Mouse (Mus musculus): Measurements from ENCODE around the gene Cox8b. TPM values are rescaled to one million over a fixed set of nuclear protein-coding genes. Genes with fewer than 3 reads are reported as not detected.

The Cox8b gene
- polyA plus RNA-seq, 1 experiment from 2014 or later = 13.1 TPM

- TF ChIP-seq EP300 (IDR thresholded peaks at IDR 0.05) = peak; percentile 18; the same call in 1 of the 2 replicates
- no peak for TF ChIP-seq CTCF (IDR thresholded peaks at IDR 0.05)
- no peak overlapping the region; the same call in 1 of the 2 replicates for H3K4me2 ChIP-seq (replicated peaks; ENCODE audit: low read depth, low read length)
- no peaks in the 10 kb centered on the region for H3K4me1 ChIP-seq (ENCODE audit: insufficient read depth, low read depth, low read length)
- WGBS = 38% methylated on average over 7 of the region's 7 CpGs
- no peaks in the 10 kb centered on the region for H3K36me3 ChIP-seq (ENCODE audit: insufficient read depth, low read length)
- DNase-seq (ENCODE audit: low spot score) (peak; percentile 68), ATAC-seq (peak; percentile 63)
- no peak overlapping the region for H3K27ac ChIP-seq (ENCODE audit: low read length)
- no peak overlapping the region for H3K9ac ChIP-seq (replicated peaks; ENCODE audit: low read depth)
- H3K27me3 ChIP-seq (replicated peaks; ENCODE audit: insufficient read depth, low read length) = no peaks in the 10 kb centered on the region
- no peak overlapping the region for H3K4me3 ChIP-seq (ENCODE audit: low read depth, low read length)
- H3K9me3 ChIP-seq (ENCODE audit: low read length) = no peaks in the 10 kb centered on the region
Observed at GRCm38 (mm10) chr7:140908181-140908580, 7.9 kb upstream of the Cox8b start.

- no peaks in the 10 kb centered on the region for H3K36me3 ChIP-seq (ENCODE audit: insufficient read depth, low read length)
- TF ChIP-seq EP300 (IDR thresholded peaks at IDR 0.05) (no peak), CTCF (IDR thresholded peaks at IDR 0.05) (peak; percentile 35; the same call in 1 of the 2 replicates)
- H3K27me3 ChIP-seq (replicated peaks; ENCODE audit: insufficient read depth, low read length) = no peaks in the 10 kb centered on the region
- no peak overlapping the region for H3K9ac ChIP-seq (replicated peaks; ENCODE audit: low read depth)
- no peak overlapping the region for H3K27ac ChIP-seq (ENCODE audit: low read length)
- no peak overlapping the region for H3K4me2 ChIP-seq (replicated peaks; ENCODE audit: low read depth, low read length)
- ATAC-seq = no peak
- no peaks in the 10 kb centered on the region for H3K4me1 ChIP-seq (ENCODE audit: insufficient read depth, low read depth, low read length)
- H3K9me3 ChIP-seq (ENCODE audit: low read length) = no peaks in the 10 kb centered on the region
- no peak overlapping the region for H3K4me3 ChIP-seq (ENCODE audit: low read depth, low read length)
- no peak for DNase-seq (ENCODE audit: low spot score)
- 78% methylated on average over 7 of the region's 7 CpGs for WGBS
Observed at GRCm38 (mm10) chr7:140907697-140908096, 7.5 kb upstream of the Cox8b start.

GRCm38 (mm10) chr7:140907131-140907530, 6.9 kb upstream of the Cox8b start:
- no peaks in the 10 kb centered on the region for H3K27me3 ChIP-seq (replicated peaks; ENCODE audit: insufficient read depth, low read length)
- no peak for TF ChIP-seq CTCF (IDR thresholded peaks at IDR 0.05)
- 73% methylated on average over 13 of the region's 13 CpGs for WGBS

GRCm38 (mm10) chr7:140905642-140906081, 5.4 kb upstream of the Cox8b start:
- TF ChIP-seq EP300 (IDR thresholded peaks at IDR 0.05) (no peak), CTCF (IDR thresholded peaks at IDR 0.05) (no peak)
- DNase-seq (ENCODE audit: low spot score) (no peak), ATAC-seq (no peak)
- Histone ChIP-seq H3K36me3 (ENCODE audit: insufficient read depth, low read length) (no peaks in the 10 kb centered on the region), H3K27ac (ENCODE audit: low read length) (no peak overlapping the region), H3K4me3 (ENCODE audit: low read depth, low read length) (no peak overlapping the region), H3K9ac (replicated peaks; ENCODE audit: low read depth) (no peak overlapping the region), H3K9me3 (ENCODE audit: low read length) (no peaks in the 10 kb centered on the region), H3K4me2 (replicated peaks; ENCODE audit: low read depth, low read length) (no peak overlapping the region), H3K4me1 (ENCODE audit: insufficient read depth, low read depth, low read length) (no peaks in the 10 kb centered on the region), H3K27me3 (replicated peaks; ENCODE audit: insufficient read depth, low read length) (no peaks in the 10 kb centered on the region)
- 94% methylated on average over 2 of the region's 2 CpGs for WGBS

More at GRCm38 (mm10) chr7:140907131-140907530, 6.9 kb upstream of the Cox8b start:
- H3K27ac ChIP-seq (ENCODE audit: low read length) = no peak overlapping the region
- no peaks in the 10 kb centered on the region for H3K9me3 ChIP-seq (ENCODE audit: low read length)
- no peak overlapping the region for H3K4me2 ChIP-seq (replicated peaks; ENCODE audit: low read depth, low read length)
- H3K9ac ChIP-seq (replicated peaks; ENCODE audit: low read depth) = no peak overlapping the region
- H3K36me3 ChIP-seq (ENCODE audit: insufficient read depth, low read length) = no peaks in the 10 kb centered on the region
- DNase-seq (ENCODE audit: low spot score) (no peak), ATAC-seq (no peak)
- H3K4me3 ChIP-seq (ENCODE audit: low read depth, low read length) = no peak overlapping the region
- H3K4me1 ChIP-seq (ENCODE audit: insufficient read depth, low read depth, low read length) = no peaks in the 10 kb centered on the region

GRCm38 (mm10) chr7:140903212-140903611, 3.0 kb upstream of the Cox8b start:
- Histone ChIP-seq H3K4me1 (ENCODE audit: insufficient read depth, low read depth, low read length) (no peaks in the 10 kb centered on the region), H3K4me3 (ENCODE audit: low read depth, low read length) (no peak overlapping the region), H3K9ac (replicated peaks; ENCODE audit: low read depth) (no peak overlapping the region), H3K36me3 (ENCODE audit: insufficient read depth, low read length) (peaks cover 3% of the 10 kb centered on the region), H3K27me3 (replicated peaks; ENCODE audit: insufficient read depth, low read length) (no peaks in the 10 kb centered on the region), H3K9me3 (ENCODE audit: low read length) (no peaks in the 10 kb centered on the region), H3K4me2 (replicated peaks; ENCODE audit: low read depth, low read length) (no peak overlapping the region), H3K27ac (ENCODE audit: low read length) (no peak overlapping the region)
- peak; percentile 62 for ATAC-seq
- TF ChIP-seq EP300 (IDR thresholded peaks at IDR 0.05) = no peak
- peak; percentile 95 for TF ChIP-seq CTCF (IDR thresholded peaks at IDR 0.05)
- DNase-seq (ENCODE audit: low spot score) = peak; percentile 69
- WGBS = 19% methylated on average over 13 of the region's 13 CpGs

- Histone ChIP-seq H3K36me3 (ENCODE audit: insufficient read depth, low read length) (peaks cover 11% of the 10 kb centered on the region), H3K9me3 (ENCODE audit: low read length) (no peaks in the 10 kb centered on the region), H3K4me1 (ENCODE audit: insufficient read depth, low read depth, low read length) (no peaks in the 10 kb centered on the region), H3K27ac (ENCODE audit: low read length) (no peak overlapping the region), H3K4me2 (replicated peaks; ENCODE audit: low read depth, low read length) (no peak overlapping the region), H3K9ac (replicated peaks; ENCODE audit: low read depth) (no peak overlapping the region), H3K4me3 (ENCODE audit: low read depth, low read length) (no peak overlapping the region), H3K27me3 (replicated peaks; ENCODE audit: insufficient read depth, low read length) (no peaks in the 10 kb centered on the region)
- DNase-seq (ENCODE audit: low spot score) (peak; percentile 6), ATAC-seq (no peak)
- 76% methylated on average over 15 of the region's 15 CpGs for WGBS
- TF ChIP-seq EP300 (IDR thresholded peaks at IDR 0.05) = no peak
- no peak for TF ChIP-seq CTCF (IDR thresholded peaks at IDR 0.05)
Observed at GRCm38 (mm10) chr7:140902036-140902875, 2.0 kb upstream of the Cox8b start.
